Mouse (Mus musculus): Measurements from ENCODE around the gene C8a.
A peak's percentile ranks its signal among the peaks of the same experiment; 100 is the strongest.

C8a gene

GRCm38 (mm10) chr4:104876323-104876722 is at the start of gene C8a:
TSS of gene C8a (minus strand) at chr4:104876398.
- no peak for DNase-seq (ENCODE audit: low read depth, low spot score)

DNA sequence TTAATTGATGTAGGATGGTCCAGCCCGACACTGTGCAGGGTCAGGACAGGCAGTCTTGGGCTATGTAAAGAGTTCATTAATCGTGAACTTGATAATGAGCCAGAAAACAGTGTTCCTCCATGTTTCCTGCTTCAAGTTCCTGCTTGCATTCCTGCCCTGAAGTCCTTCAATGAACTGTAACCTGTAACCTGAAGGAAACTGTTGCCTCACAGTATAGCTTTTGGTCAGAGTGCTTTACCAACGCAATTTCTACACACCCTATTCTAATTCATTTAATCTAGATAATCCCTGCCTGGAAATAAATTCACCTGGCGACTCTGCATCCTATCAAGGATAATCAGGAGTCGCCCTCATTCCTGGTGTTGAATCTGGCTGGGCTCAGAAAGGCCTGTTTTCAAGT is 49.2 kb upstream of the C8a start:
- no peak for DNase-seq (ENCODE audit: low read depth, low spot score)

- no peak for DNase-seq (ENCODE audit: low read depth, low spot score)
These were observed 41.8 kb upstream of the C8a start for GRCm38 (mm10) chr4:104918017-104918416.

DNA sequence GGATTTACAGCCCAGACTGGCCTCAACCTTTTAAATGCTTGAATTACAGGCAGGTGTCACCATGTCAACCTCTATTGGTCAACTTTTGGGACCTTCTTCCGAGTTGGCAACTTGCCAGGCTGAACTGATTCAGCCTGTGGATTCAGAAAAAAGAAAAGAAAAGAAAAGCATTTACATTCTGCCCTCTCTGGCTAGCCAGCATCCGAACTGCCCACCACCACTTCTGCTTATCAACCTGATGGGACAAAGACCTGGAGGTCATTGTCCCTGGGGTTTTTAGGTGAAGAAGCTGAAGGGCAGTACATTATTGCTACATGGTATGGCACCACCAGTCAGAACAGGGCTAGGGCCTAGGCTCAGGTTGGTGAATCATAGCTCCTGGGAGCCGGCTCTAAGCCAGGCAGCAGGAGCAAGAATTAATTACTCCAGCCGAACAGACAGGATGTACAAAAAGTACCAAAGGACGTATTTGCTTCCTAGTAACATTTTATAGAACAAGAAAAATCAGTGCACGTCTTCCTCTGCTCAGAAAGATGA is 38.6 kb upstream of the C8a start:
- DNase-seq (ENCODE audit: low read depth, low spot score): no peak

DNA sequence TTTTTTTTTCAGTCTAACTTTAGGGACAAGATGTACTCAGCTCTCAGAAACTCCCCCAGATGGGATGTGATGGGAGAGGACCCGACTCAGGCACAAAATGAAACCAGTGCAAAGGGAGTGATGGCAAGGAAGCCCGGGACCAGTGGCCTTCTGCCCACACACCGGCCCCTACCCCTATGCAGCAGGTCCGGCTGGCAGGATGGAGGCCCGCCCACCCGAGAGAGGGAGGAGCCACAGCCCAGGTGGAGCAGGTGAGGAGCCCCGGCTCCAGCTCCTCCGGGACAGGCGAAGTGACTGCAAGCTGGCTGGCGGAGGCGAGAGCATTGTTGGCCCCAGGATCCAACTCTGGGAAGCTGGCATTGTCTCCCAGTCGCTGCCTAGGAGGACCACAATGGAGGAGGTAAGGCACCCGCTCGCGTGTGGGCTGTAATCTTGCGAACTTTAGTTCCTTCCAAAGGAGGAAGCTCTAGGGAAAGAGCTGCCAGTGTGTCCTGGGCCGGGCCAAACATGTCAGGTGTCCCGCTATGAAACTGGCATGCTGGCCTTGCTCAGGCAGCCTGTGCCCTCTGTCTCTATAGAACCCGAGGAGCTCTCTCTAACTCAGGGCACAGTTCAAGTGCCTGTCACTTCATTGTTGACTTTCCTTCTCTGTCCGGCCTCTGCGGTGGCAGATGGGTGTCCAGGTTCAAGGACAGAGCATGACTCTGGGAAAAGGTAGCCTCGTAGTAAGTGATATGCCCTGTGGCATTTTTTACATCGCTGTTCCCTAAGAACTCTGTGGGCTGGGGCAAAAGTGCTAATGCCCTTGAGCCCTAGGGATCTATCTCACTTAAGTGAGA is 37.3 kb upstream of the C8a start, which contains the start of gene Fyb2:
Gene Fyb2 (plus strand): TSS at position 166 of the 839 bp plus-strand sequence.
- DNase-seq (ENCODE audit: low read depth, low spot score): no peak

GRCm38 (mm10) chr4:104911685-104912084 is 35.5 kb upstream of the C8a start:
- DNase-seq (ENCODE audit: low read depth, low spot score): no peak

- DNase-seq (ENCODE audit: low read depth, low spot score): no peak
These were observed 28.9 kb upstream of the C8a start for GRCm38 (mm10) chr4:104905049-104905448.

DNA sequence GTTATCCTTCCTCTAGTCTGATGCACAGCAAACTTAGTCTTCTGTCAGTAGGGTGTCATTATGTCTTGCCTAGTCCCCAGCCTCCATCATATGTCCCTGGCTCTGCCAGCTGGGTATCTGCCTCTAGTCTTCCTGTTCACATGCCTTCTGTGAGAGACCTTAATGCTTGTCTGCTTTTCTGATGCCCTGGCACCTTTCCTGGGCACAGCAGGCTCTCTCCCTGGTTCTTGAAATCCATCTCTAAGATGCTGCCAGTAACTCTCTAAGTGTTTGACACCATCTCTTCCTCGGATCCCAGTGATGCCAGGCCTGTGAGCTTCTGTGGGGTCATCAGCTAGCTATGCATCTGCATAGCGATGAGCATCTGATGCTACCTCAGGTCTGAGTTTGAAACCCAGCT is 26.6 kb upstream of the C8a start:
- DNase-seq (ENCODE audit: low read depth, low spot score): no peak

- DNase-seq (ENCODE audit: low read depth, low spot score): peak; percentile 26
These were observed 18.0 kb upstream of the C8a start for GRCm38 (mm10) chr4:104894004-104894734.

GRCm38 (mm10) chr4:104893588-104893987 is 17.4 kb upstream of the C8a start:
- no peak for DNase-seq (ENCODE audit: low read depth, low spot score)

DNA sequence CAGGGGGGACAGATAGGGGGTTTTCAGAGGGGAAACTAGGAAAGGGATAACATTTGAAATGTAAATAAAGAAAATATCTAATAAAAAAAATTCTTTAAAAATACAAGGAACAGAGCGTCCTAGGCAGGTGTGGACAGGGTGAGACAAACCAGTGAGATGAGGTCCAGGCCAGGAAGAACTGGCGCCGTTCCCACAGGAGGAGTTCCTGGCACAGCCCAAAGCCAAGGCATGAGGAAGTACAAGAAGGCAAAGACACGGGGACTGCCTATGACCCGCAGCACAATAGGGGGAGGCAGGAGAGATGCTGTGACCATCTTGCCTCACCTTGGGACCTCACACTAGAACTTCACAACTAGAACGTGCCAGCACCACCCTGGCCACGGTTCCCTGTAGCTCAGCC is 15.5 kb upstream of the C8a start:
- DNase-seq (ENCODE audit: low read depth, low spot score): no peak

GRCm38 (mm10) chr4:104888499-104889262 is 12.5 kb upstream of the C8a start:
- DNase-seq (ENCODE audit: low read depth, low spot score): no peak

- DNase-seq (ENCODE audit: low read depth, low spot score): no peak
These were observed 11.3 kb upstream of the C8a start for GRCm38 (mm10) chr4:104887486-104887885.

DNA sequence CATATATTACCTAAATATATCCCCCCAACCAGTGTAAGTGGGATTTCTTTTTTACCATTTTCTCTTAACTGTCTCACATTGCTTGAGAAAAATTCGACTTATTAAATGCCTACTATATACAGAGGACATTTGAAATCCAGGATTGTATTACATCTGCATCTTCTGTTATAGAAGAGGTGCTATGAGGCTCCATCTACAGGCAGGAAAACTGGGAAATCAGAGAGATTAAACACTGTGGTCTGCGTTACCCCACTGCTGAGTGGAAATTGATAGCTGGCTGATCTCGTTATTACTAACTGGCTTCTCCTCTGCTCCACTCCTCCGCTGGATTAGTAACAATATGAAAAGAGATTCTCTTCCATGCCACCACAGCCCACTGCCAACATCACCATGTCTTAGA is 366 bp downstream of the C8a start:
- DNase-seq (ENCODE audit: low read depth, low spot score): no peak

DNA sequence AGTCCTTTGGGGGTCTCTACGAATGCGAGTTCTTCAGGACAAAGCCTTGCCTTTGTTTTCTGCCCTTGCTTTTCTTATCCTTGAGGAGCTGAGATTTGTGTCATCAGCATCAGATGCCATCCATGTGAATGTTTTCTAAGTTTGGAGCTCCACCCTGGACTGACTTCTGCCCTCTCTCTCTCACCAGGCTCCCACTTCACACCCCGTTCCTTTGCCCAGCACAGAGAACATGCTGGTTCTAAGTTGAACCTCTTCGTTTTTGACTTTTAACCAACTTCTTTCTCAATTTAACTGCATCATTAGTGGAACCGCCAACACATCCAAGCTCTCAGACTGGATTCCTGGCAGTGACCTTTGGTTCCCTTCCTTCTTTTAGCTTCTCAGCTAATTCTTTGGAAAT is 6.0 kb downstream of the C8a start:
- DNase-seq (ENCODE audit: low read depth, low spot score): no peak

- no peak for DNase-seq (ENCODE audit: low read depth, low spot score)
These were observed 6.6 kb downstream of the C8a start for GRCm38 (mm10) chr4:104869581-104869980.

DNA sequence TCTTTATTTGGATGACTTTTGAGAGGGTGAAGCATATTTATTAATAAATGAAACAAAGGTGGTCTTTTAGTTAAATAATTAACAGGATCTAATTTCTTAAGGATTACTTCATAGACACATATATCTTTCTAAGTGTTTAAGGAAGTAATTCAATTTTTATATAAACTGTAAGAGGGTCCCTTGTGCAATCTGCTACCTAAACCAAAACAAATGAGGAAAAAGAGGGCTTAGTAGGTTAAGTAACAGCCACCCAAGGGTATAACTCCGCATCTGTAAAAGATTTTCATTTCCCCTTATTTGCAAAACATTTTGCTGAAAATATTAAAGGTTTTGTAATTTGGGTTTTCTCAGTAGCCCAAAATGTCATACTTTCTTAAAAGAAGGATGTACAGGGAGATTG is 11.8 kb downstream of the C8a start:
- DNase-seq (ENCODE audit: low read depth, low spot score): no peak

DNA sequence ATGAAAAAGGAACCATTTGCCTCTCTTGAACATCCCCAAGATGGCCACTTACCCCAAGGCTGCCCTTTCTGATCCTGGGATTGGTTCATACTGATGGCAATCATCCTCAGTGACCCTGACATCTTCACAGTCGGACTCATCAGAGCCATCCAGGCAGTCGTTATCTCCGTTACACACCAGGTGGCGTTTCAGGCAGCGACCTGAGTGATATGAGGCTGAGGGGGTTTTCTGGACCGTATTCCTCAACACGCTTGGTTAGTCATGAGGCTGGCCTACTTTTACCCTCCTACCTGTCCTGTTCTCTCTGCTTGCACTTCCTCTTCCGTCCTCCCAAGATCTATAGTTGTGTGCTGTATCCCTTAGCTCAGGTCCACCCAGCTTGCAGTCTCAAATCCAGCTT is 15.0 kb downstream of the C8a start:
- no peak for DNase-seq (ENCODE audit: low read depth, low spot score)

DNA sequence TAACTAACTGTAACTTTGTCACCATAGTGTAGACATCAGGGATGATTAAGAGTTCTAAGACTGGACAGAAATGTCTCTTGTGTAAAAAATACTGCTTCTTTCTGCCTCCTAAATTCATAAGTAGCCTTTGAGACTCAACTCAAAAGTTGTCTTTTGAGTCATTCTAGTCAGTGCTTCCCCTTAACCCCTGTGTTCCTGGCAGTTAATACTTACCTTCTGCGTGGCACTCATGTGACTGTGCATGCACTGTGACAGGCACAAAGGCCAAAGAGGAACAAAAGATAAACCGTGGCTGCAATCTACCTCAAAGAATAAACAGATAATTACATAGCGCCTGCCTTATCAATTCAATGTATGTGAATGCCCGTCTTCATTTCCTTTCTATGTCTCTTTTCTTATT is 18.4 kb downstream of the C8a start:
- no peak for DNase-seq (ENCODE audit: low read depth, low spot score)

GRCm38 (mm10) chr4:104857029-104857428 is 19.2 kb downstream of the C8a start, which contains the start of gene Gm17662:
TSS of gene Gm17662 (plus strand) at chr4:104857329.
- no peak for DNase-seq (ENCODE audit: low read depth, low spot score)

- no peak for DNase-seq (ENCODE audit: low read depth, low spot score)
These were observed 21.0 kb downstream of the C8a start for GRCm38 (mm10) chr4:104855216-104855615.

- DNase-seq (ENCODE audit: low read depth, low spot score): no peak
These were observed 32.7 kb downstream of the C8a start for GRCm38 (mm10) chr4:104843546-104843945.
